Mouse (Mus musculus): ENCODE measurements around the gene Parp1. TPM values are rescaled to one million over a fixed set of nuclear protein-coding genes. Genes with fewer than 3 reads are reported as not detected.

The Parp1 gene
- polyA plus RNA-seq (2014; fragmentation: Illumina TruSeq; extraction: RNeasy Lipid Tissue Mini Kit (QIAGEN cat#74804); ENCODE audit: insufficient read depth, low read depth, low replicate concordance): 14.9 TPM

DNA sequence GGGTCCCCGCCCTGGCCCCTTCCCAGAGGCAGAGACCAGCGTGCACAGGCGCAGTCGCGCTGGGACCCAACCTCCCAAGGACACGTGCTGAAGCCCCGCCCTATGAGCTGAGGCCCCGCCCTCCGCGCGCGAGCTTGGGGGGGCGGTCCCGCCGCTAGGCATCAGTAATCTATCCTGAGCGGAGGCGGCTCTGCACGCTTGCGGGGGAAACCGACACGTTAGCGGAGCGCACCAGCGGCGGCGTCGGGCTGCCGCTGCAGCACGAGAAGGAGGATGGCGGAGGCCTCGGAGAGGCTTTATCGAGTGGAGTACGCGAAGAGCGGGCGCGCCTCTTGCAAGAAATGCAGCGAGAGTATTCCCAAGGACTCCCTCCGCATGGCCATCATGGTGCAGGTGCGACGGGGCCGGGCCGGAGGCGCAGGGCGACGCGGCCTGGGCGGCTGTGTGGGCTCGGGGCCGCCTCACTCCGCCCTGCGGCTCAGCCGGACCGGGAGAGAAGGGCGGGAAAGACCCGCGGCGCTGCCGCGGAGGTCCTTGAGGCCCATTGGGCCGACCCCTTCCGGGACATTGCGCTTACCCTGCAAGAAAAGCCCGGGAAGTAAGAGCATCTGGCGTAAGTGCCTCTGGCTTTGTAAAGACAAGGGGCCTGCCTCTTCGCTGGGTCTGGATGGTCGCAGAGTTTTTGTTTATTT is at the start of gene Parp1:
Gene Parp1, plus strand, starts transcription at position 164 of the 692 bp plus-strand sequence.

DNA sequence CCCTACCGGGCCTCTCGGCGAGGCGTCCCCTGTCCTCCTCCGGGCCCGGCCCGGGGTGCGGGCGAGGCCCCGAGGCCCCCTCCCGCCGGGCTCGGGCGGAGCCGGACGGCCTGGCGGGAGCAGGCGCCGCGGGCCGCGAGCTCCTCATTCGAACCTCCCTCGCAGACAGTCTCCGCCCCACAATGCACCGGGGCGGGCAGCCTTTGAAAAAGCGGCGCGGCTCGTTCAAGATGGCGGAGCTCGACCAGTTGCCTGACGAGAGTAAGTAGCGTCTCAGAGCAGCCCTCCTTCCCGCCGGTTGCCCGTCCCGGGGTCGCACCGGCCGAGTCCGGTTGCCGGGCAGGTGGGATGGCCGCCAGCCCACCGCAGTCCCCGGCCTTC is 72.4 kb downstream of the Parp1 start, which contains the start of gene Lin9:
Gene Lin9, plus strand, starts transcription at position 14 of the 381 bp plus-strand sequence.

Other genes with a start within 250 kb of the Parp1 start
- 35.2 TPM for gene Itpkb, start 238.4 kb upstream of the Parp1 start, polyA plus RNA-seq (2014; fragmentation: Illumina TruSeq; extraction: RNeasy Lipid Tissue Mini Kit (QIAGEN cat#74804); ENCODE audit: insufficient read depth, low read depth, low replicate concordance)
- gene Stum, start 85.4 kb upstream of the Parp1 start, polyA plus RNA-seq (2014; fragmentation: Illumina TruSeq; extraction: RNeasy Lipid Tissue Mini Kit (QIAGEN cat#74804); ENCODE audit: insufficient read depth, low read depth, low replicate concordance): 0.75 TPM
- 1.6 TPM for gene Lin9, start 72.2 kb downstream of the Parp1 start, polyA plus RNA-seq (2014; fragmentation: Illumina TruSeq; extraction: RNeasy Lipid Tissue Mini Kit (QIAGEN cat#74804); ENCODE audit: insufficient read depth, low read depth, low replicate concordance)
- not detected for gene Mixl1, start 128.1 kb downstream of the Parp1 start, polyA plus RNA-seq (2014; fragmentation: Illumina TruSeq; extraction: RNeasy Lipid Tissue Mini Kit (QIAGEN cat#74804); ENCODE audit: insufficient read depth, low read depth, low replicate concordance)
- 15.9 TPM for gene Acbd3, start 157.1 kb downstream of the Parp1 start, polyA plus RNA-seq (2014; fragmentation: Illumina TruSeq; extraction: RNeasy Lipid Tissue Mini Kit (QIAGEN cat#74804); ENCODE audit: insufficient read depth, low read depth, low replicate concordance)
- gene H3f3a, start 245.0 kb downstream of the Parp1 start, polyA plus RNA-seq (2014; fragmentation: Illumina TruSeq; extraction: RNeasy Lipid Tissue Mini Kit (QIAGEN cat#74804); ENCODE audit: insufficient read depth, low read depth, low replicate concordance): 964 TPM

All from lung, adult 10 weeks (tissue).